Mouse (Mus musculus) neural tube, embryonic 15.5 days (tissue): ENCODE data around the gene Ap2a1. TPM values are rescaled to one million over a fixed set of nuclear protein-coding genes. Genes with fewer than 3 reads are reported as not detected.

Source experiments
- ATAC-seq: fragments of 200-750 bp; cut with Nextera tagmentation; 2 replicates; pipeline ENCODE4 v1.8.0; 2017; ENCODE audit warnings: mild to moderate bottlenecking, moderate TSS enrichment, moderate library complexity; ENCODE audit not compliant: low FRiP score
- H3K27ac ChIP-seq: fragments of 300-500 bp; sonication (generic); replicated peaks from 2 replicates; pipeline ENCODE4 v1.5.1; 2015; ENCODE audit warnings: mild to moderate bottlenecking, inconsistent platforms
- H3K27me3 ChIP-seq: fragments of 300-500 bp; sonication (generic); replicated peaks from 2 replicates; pipeline ENCODE4 v1.6.1; 2015; ENCODE audit warnings: inconsistent platforms
- H3K36me3 ChIP-seq: fragments of 300-500 bp; sonication (generic); 2 replicates; pipeline ENCODE4 v1.6.1; 2015; ENCODE audit warnings: inconsistent platforms
- H3K4me1 ChIP-seq: fragments of 300-500 bp; sonication (generic); 2 replicates; pipeline ENCODE4 v1.6.1; 2015; ENCODE audit warnings: inconsistent platforms
- H3K4me2 ChIP-seq: fragments of 300-500 bp; sonication (generic); 2 replicates; pipeline ENCODE4 v1.6.1; 2015; ENCODE audit warnings: inconsistent platforms, mild to moderate bottlenecking, moderate library complexity
- H3K4me3 ChIP-seq: fragments of 300-500 bp; sonication (generic); replicated peaks from 2 replicates; pipeline ENCODE4 v1.5.1; 2015; ENCODE audit warnings: mild to moderate bottlenecking, inconsistent platforms
- H3K9ac ChIP-seq: fragments of 300-500 bp; sonication (generic); replicated peaks from 2 replicates; pipeline ENCODE4 v1.6.1; 2015; ENCODE audit warnings: mild to moderate bottlenecking, inconsistent platforms
- H3K9me3 ChIP-seq: fragments of 300-500 bp; sonication (generic); replicated peaks from 2 replicates; pipeline ENCODE4 v1.6.1; 2016; ENCODE audit warnings: inconsistent platforms
- WGBS: fragments of 180-500 bp; shearing (Covaris S2); methylation state at CpG from one replicate; pipeline ENCODE4 v1.1.7; 2015; ENCODE audit warnings: mixed read lengths; 5-methylcytosine and 5-hydroxymethylcytosine counted together
- polyA plus RNA-seq: library from polyadenylated mRNA; unstranded; fragments of >200 nt; fragmentation: Nextera tagmentation; extraction: Ambion mirVana; gene quantifications from 2 replicates; pipeline ENCODE4 v1.2.1, GENCODE M21; 2015

The Ap2a1 gene
- polyA plus RNA-seq, 1 experiment from 2014 or later = 126 TPM

- Histone ChIP-seq H3K4me1 (no peaks in the 10 kb centered on the region), H3K4me3 (no peak overlapping the region), H3K9me3 (no peaks in the 10 kb centered on the region), H3K27me3 (no peaks in the 10 kb centered on the region), H3K4me2 (no peak overlapping the region), H3K27ac (no peak overlapping the region), H3K9ac (no peak overlapping the region), H3K36me3 (peaks cover 93% of the 10 kb centered on the region)
- 93% methylated on average over 15 of the region's 15 CpGs for WGBS
- ATAC-seq = no peak
Measured at GRCm38 (mm10) chr7:44908706-44909476, 20.4 kb downstream of the Ap2a1 start.

GRCm38 (mm10) chr7:44905430-44905829 is 23.9 kb downstream of the Ap2a1 start:
- no peak overlapping the region for H3K4me2 ChIP-seq
- no peak overlapping the region for H3K9ac ChIP-seq
- H3K9me3 ChIP-seq = no peaks in the 10 kb centered on the region
- 88% methylated on average over 20 of the region's 20 CpGs for WGBS
- H3K27ac ChIP-seq = no peak overlapping the region
- H3K4me3 ChIP-seq = no peak overlapping the region
- no peak for ATAC-seq
- peaks cover 95% of the 10 kb centered on the region for H3K36me3 ChIP-seq
- peaks cover 8% of the 10 kb centered on the region for H3K4me1 ChIP-seq
- no peaks in the 10 kb centered on the region for H3K27me3 ChIP-seq

GRCm38 (mm10) chr7:44901230-44901722 is 28.0 kb downstream of the Ap2a1 start:
- Histone ChIP-seq H3K4me3 (0 out of 2 replicates have a peak overlapping the region, but pooled peaks have one; percentile 1), H3K36me3 (peaks cover 67% of the 10 kb centered on the region)
- no peak for ATAC-seq

GRCm38 (mm10) chr7:44900632-44901031 is 28.7 kb downstream of the Ap2a1 start:
- no peak for ATAC-seq
- Histone ChIP-seq H3K27me3 (no peaks in the 10 kb centered on the region), H3K4me2 (no peak overlapping the region), H3K27ac (no peak overlapping the region; the same call in 1 of the 2 replicates), H3K4me3 (no peak overlapping the region), H3K36me3 (peaks cover 61% of the 10 kb centered on the region), H3K9ac (no peak overlapping the region), H3K9me3 (no peaks in the 10 kb centered on the region), H3K4me1 (peaks cover 25% of the 10 kb centered on the region)
- WGBS = 91% methylated on average over 11 of the region's 11 CpGs

More at GRCm38 (mm10) chr7:44901230-44901722, 28.0 kb downstream of the Ap2a1 start:
- Histone ChIP-seq H3K9me3 (no peaks in the 10 kb centered on the region), H3K4me1 (peaks cover 25% of the 10 kb centered on the region), H3K27me3 (no peaks in the 10 kb centered on the region), H3K9ac (no peak overlapping the region), H3K4me2 (peak overlapping the region; percentile 43), H3K27ac (0 out of 2 replicates have a peak overlapping the region, but pooled peaks have one; percentile 43)
- WGBS = 25% methylated on average over 21 of the region's 21 CpGs

- Histone ChIP-seq H3K9me3 (no peaks in the 10 kb centered on the region), H3K36me3 (peaks cover 41% of the 10 kb centered on the region), H3K4me3 (no peak overlapping the region), H3K9ac (no peak overlapping the region), H3K4me1 (peaks cover 39% of the 10 kb centered on the region), H3K4me2 (no peak overlapping the region), H3K27ac (no peak overlapping the region), H3K27me3 (no peaks in the 10 kb centered on the region)
- WGBS = 39% methylated on average over 19 of the region's 19 CpGs
- ATAC-seq = no peak
Measured at GRCm38 (mm10) chr7:44898607-44899006, 30.7 kb downstream of the Ap2a1 start.

- peak overlapping the region; percentile 57 for H3K9ac ChIP-seq
- 31% methylated on average over 10 of the region's 10 CpGs for WGBS
- H3K4me1 ChIP-seq = peaks cover 46% of the 10 kb centered on the region
- no peaks in the 10 kb centered on the region for H3K27me3 ChIP-seq
- H3K4me3 ChIP-seq = peak overlapping the region; percentile 64
- no peak for ATAC-seq
- H3K36me3 ChIP-seq = peaks cover 19% of the 10 kb centered on the region
- H3K9me3 ChIP-seq = no peaks in the 10 kb centered on the region
- H3K27ac ChIP-seq = peak overlapping the region; percentile 90
- peak overlapping the region; percentile 74 for H3K4me2 ChIP-seq
Measured at GRCm38 (mm10) chr7:44896499-44896898, 32.8 kb downstream of the Ap2a1 start.

- ATAC-seq = peak; percentile 82
- Histone ChIP-seq H3K4me1 (peaks cover 47% of the 10 kb centered on the region), H3K4me2 (peak within 1 kb of the TSS; percentile 74), H3K4me3 (peak within 1 kb of the TSS; percentile 64), H3K9me3 (no peaks in the 10 kb centered on the region), H3K27ac (peak within 1 kb of the TSS; percentile 90), H3K36me3 (peaks cover 15% of the 10 kb centered on the region), H3K9ac (peak within 1 kb of the TSS; percentile 57), H3K27me3 (no peaks in the 10 kb centered on the region)
- under 1% methylated on average over 34 of the region's 34 CpGs for WGBS
Measured at GRCm38 (mm10) chr7:44895593-44896434, 33.5 kb downstream of the Ap2a1 start, which contains the start of gene Fuz. Fuz (plus strand) TSS chr7:44896079.

GRCm38 (mm10) chr7:44895206-44895592 is 34.1 kb downstream of the Ap2a1 start:
- peaks cover 54% of the 10 kb centered on the region for H3K4me1 ChIP-seq
- ATAC-seq = no peak

GRCm38 (mm10) chr7:44894175-44894574 is 35.1 kb downstream of the Ap2a1 start:
- Histone ChIP-seq H3K27me3 (no peaks in the 10 kb centered on the region), H3K9me3 (no peaks in the 10 kb centered on the region), H3K4me2 (no peak overlapping the region), H3K27ac (peak overlapping the region; percentile 90), H3K36me3 (0 out of 2 replicates have a peak, but pooled peaks cover 3% of the 10 kb centered on the region), H3K4me1 (peaks cover 63% of the 10 kb centered on the region), H3K9ac (no peak overlapping the region), H3K4me3 (no peak overlapping the region)
- 85% methylated on average over 3 of the region's 3 CpGs for WGBS
- no peak for ATAC-seq

More at GRCm38 (mm10) chr7:44895206-44895592, 34.1 kb downstream of the Ap2a1 start:
- Histone ChIP-seq H3K27ac (peak overlapping the region; percentile 90), H3K9ac (0 out of 2 replicates have a peak overlapping the region, but pooled peaks have one; percentile 21), H3K4me2 (peak overlapping the region; percentile 74), H3K36me3 (peaks cover 11% of the 10 kb centered on the region), H3K9me3 (no peaks in the 10 kb centered on the region), H3K4me3 (peak overlapping the region; percentile 64), H3K27me3 (no peaks in the 10 kb centered on the region)
- 15% methylated on average over 7 of the region's 7 CpGs for WGBS

GRCm38 (mm10) chr7:44893197-44893596 is 36.1 kb downstream of the Ap2a1 start:
- Histone ChIP-seq H3K27ac (peak overlapping the region; percentile 90), H3K36me3 (peaks cover 12% of the 10 kb centered on the region; the same call in 1 of the 2 replicates), H3K9ac (peak overlapping the region; percentile 17; the same call in 1 of the 2 replicates), H3K4me3 (peak overlapping the region; percentile 22), H3K27me3 (no peaks in the 10 kb centered on the region), H3K9me3 (no peaks in the 10 kb centered on the region), H3K4me2 (peak overlapping the region; percentile 90), H3K4me1 (peaks cover 72% of the 10 kb centered on the region)
- WGBS = 6% methylated on average over 8 of the region's 8 CpGs
- ATAC-seq = no peak

- peak within 1 kb of the TSS; percentile 81 for H3K9ac ChIP-seq
Measured at GRCm38 (mm10) chr7:44892276-44892921, 36.9 kb downstream of the Ap2a1 start, which contains the start of gene Med25. Med25 (minus strand) TSS chr7:44892712.

More at GRCm38 (mm10) chr7:44892276-44892921, 36.9 kb downstream of the Ap2a1 start, which contains the start of gene Med25:
- peak within 1 kb of the TSS; percentile 71 for H3K4me3 ChIP-seq
- ATAC-seq = peak; percentile 78
- H3K9me3 ChIP-seq = no peaks in the 10 kb centered on the region
- peak within 1 kb of the TSS; percentile 99 for H3K27ac ChIP-seq
- peak within 1 kb of the TSS; percentile 90 for H3K4me2 ChIP-seq
- peaks cover 69% of the 10 kb centered on the region for H3K4me1 ChIP-seq
- under 1% methylated on average over 56 of the region's 56 CpGs for WGBS
- H3K27me3 ChIP-seq = no peaks in the 10 kb centered on the region
- peaks cover 12% of the 10 kb centered on the region; the same call in 1 of the 2 replicates for H3K36me3 ChIP-seq
